In genomic region chr11:95557032-95557431, GRCm38 (mm10) we compare ENCODE assay signal across 19 mouse cellular contexts. TPM values are rescaled to one million over a fixed set of nuclear protein-coding genes. Genes with fewer than 3 reads are reported as not detected.
"Had no signal": no experiment of that assay in that cellular context is flagged by ENCODE, and none has a peak within 500 bp of the region (broad histone marks: within the 10 kb centered on the region; RNA-seq: fewer than 3 reads in every experiment).

No protein-coding gene starts in this region.

- H3K27ac ChIP-seq: kidney, postnatal 0 days; limb, embryonic 15.5 days; liver, embryonic 14.5 days; macrophage; midbrain, embryonic 13.5 days; neural tube, embryonic 13.5 days had no signal

- H3K9me3 ChIP-seq: limb, embryonic 15.5 days; midbrain, embryonic 13.5 days; neural tube, embryonic 13.5 days had no signal

- H3K27me3 ChIP-seq: midbrain, embryonic 13.5 days; neural tube, embryonic 13.5 days had no signal

- H3K36me3 ChIP-seq: limb, embryonic 15.5 days; midbrain, embryonic 13.5 days; neural tube, embryonic 13.5 days had no signal

- H3K9ac ChIP-seq: limb, embryonic 15.5 days; liver, embryonic 14.5 days; liver, postnatal 0 days; lung, embryonic 14.5 days; midbrain, embryonic 13.5 days; neural tube, embryonic 13.5 days had no signal

- ATAC-seq: liver, postnatal 0 days; lung, postnatal 0 days; midbrain, embryonic 13.5 days; midbrain, embryonic 16.5 days had no signal

- H3K4me3 ChIP-seq: limb, embryonic 15.5 days; midbrain, embryonic 13.5 days; myocyte; neural tube, embryonic 13.5 days had no signal

- H3K4me1 ChIP-seq: midbrain, embryonic 13.5 days had no signal

- H3K4me2 ChIP-seq: limb, embryonic 15.5 days; liver, embryonic 11.5 days; lung, embryonic 14.5 days; midbrain, embryonic 13.5 days; neural tube, embryonic 13.5 days had no signal

- DNase-seq: kidney, adult 18-20 months; kidney, postnatal 25 days; liver, postnatal 0 days; lung, embryonic 14.5 days; thymus, adult 18-20 months; thymus, postnatal 36 days had no signal

RNA-seq across cellular contexts. Expression of gene Nxph3, which starts 42.7 kb away (rescaled TPM):
- total RNA-seq: megakaryocyte, adult 5-6 weeks; monocyte, adult 5-6 weeks; neutrophil, adult 5-6 weeks had no signal
- polyA plus RNA-seq: liver, postnatal 0 days; macrophage had no signal
